Mouse (Mus musculus): ENCODE results near the gene Gm10428.
"Not testable (repeated sequence)": the region's sequence is repeated elsewhere in the genome, so short reads cannot be mapped to it uniquely, and the experiment has no call there.

Gene Gm10428

GRCm38 (mm10) chr11:62752780-62753179, at the start of gene Gm10428:
TSS of gene Gm10428 (plus strand) at chr11:62753100.
- DNase-seq = no peak

GRCm38 (mm10) chr11:62706141-62706540, 46.8 kb upstream of the Gm10428 start:
- no peak for DNase-seq

DNA sequence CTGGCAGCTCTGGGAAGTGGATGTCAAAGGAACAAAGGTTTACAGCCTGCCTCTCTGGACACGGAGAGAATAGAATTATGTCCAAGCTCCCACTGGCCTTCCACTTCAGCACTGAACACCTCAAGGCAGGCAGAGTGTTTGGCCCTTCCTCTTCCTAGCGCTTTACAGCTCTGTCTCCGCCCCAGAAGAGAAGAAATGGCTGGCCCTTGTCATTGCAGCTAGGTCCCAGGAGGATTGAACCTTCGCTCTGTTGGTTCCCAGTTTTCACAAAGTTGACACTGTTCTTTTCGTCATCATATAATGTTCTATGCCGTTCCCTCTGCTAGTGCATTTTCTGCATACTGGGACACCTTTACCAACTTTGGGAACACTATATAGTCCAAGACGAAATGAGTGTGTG, 44.6 kb upstream of the Gm10428 start:
- DNase-seq = no peak

- no peak for DNase-seq
These were observed 42.2 kb upstream of the Gm10428 start for GRCm38 (mm10) chr11:62710657-62711056.

GRCm38 (mm10) chr11:62728276-62728675, 24.6 kb upstream of the Gm10428 start:
- no peak for DNase-seq

DNA sequence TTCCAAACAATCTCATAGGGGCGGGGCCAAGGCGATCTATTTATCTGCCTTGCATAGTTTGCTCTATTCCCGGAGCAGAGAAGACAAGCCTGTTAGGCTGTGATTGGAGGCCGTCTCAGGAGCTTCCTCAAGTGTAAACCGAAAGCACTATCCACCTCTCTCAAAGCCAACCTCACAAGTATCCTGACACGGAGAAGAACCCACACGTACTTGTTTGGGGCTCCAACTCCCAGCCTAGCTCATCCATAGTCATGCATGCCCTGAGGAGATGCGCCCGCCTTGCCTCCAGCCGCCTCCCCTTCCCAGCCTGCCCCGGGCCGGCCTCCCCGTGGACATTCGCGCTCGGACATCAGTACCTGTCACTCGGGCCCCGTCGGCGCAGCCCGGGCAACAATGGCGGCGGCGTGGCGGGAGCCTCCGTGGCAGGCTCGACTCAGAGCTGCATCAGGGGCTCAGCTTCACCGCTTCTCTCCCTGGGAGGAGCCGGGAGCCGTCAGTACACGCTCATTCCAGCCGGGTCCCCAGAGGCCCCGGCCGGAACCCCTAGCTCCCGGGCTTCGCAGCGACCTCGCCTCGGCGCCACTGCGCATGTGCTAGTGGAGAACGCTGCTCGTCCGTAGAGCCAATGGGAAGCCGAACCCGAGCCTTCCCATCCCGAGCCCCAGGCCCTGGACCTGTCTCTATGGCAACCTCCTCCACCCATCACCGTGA, 21.4 kb upstream of the Gm10428 start, which contains the start of gene Zfp287:
Zfp287 (minus strand) TSS at position 595 of the 711 bp plus-strand sequence.
- DNase-seq = peak; percentile 92

DNA sequence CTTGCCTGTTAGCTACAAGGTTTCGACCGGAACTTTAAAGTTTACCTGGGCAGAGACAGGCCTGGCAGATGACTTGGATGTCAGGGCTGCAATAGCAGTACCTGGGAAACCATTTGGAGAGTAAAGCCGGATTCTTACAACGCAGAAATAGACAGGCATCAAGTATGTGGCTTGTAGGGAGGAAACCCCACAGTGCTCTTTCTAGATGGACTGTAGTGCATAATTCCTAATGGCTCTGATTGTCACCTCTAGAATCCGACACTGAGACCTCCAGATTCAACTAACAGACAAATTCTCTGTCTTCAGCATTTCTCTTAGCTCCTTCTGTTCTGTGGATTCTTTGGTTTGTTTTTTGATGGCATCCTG, 20.9 kb upstream of the Gm10428 start:
- DNase-seq = no peak

GRCm38 (mm10) chr11:62732665-62733064, 20.2 kb upstream of the Gm10428 start:
- DNase-seq = no peak

- DNase-seq = no peak
These were observed 11.7 kb upstream of the Gm10428 start for GRCm38 (mm10) chr11:62741186-62741585.

- no peak for DNase-seq
These were observed 10.5 kb upstream of the Gm10428 start for GRCm38 (mm10) chr11:62742261-62742957.

- DNase-seq = peak; percentile 58
These were observed 8.8 kb upstream of the Gm10428 start for GRCm38 (mm10) chr11:62744103-62744502.

- peak; percentile 83 for DNase-seq
These were observed 6.8 kb upstream of the Gm10428 start for GRCm38 (mm10) chr11:62746001-62746533.

- no peak for DNase-seq
These were observed 5.7 kb upstream of the Gm10428 start for GRCm38 (mm10) chr11:62747227-62747626.

DNA sequence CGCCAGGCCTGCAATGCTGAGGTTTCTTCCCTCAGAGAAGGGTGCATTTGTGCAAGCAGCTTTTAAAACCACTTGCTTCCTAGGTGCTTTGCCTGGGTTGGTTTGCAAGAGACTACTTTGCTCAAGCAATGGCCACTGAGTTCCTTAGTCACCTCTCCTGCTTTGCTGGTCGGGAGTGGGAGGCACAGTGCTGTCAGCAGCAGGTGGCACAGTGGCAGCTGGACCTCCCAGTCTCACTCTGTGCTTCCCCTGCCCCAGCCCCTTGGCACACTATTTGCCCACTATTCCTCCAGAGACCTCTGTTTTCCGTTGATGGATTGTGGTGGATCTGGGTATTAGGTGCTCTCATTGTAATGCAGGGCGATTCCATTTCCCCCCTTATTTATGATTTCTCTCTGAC, 4.8 kb upstream of the Gm10428 start:
- no peak for DNase-seq

- DNase-seq = not testable (repeated sequence)
These were observed 3.5 kb upstream of the Gm10428 start for GRCm38 (mm10) chr11:62749445-62749844.

- no peak for DNase-seq
These were observed 709 bp upstream of the Gm10428 start for GRCm38 (mm10) chr11:62752191-62752590.

DNA sequence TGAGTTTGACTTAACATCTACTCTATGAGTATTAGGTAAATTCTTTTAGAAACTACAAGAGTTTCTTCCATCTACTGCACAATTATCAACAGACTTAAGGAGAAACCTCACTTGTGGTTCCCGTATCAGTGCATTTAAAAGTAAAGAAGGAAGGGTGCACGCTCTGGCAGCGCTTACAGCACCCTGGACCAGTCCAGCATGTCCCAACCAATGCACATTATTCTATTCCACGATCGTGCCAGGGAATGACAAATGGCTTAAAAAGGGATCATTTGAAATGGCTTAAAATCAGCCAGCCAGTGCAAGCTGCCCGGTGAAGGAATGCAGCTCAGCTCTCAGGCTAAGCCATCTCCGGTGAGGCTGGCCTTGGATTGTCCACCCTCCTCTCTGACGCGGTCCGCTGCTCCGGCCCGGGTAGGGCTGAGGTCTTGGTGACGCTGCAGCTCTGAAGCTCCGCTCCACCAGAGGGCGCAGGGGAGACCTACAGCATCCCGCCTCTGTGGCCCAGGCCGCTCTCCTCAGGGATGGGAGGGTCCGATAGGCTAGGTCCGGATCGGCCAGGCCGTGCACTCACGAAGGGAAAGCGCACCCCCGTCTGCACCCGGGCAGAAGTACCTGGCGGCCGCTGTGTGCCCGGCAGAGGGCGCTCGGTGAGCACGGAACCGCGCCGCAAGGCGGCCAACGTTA, 3.7 kb downstream of the Gm10428 start:
- peak; percentile 98 for DNase-seq

GRCm38 (mm10) chr11:62757143-62757507, 4.2 kb downstream of the Gm10428 start:
- no peak for DNase-seq

- no peak for DNase-seq
These were observed 5.0 kb downstream of the Gm10428 start for GRCm38 (mm10) chr11:62757906-62758305.

DNA sequence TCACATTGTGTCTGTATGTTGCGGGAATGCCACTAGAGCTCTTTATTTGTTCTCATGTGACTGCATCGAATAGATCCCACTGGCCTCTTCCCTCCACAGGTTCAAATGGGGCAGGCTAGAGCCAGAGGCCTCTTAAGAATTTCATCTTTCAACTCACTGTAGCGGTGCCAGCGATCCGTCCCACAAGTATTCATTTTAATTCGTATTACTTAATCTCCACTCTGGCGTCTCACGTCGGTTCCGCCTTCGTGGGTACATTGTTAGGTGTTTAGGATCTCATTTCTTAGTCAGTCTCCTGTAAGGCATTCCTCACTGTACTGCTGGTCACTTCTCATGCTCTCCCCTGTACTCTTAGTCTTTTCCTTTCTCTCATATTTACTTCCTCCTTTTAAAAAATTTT, 5.6 kb downstream of the Gm10428 start:
- DNase-seq = no peak

DNA sequence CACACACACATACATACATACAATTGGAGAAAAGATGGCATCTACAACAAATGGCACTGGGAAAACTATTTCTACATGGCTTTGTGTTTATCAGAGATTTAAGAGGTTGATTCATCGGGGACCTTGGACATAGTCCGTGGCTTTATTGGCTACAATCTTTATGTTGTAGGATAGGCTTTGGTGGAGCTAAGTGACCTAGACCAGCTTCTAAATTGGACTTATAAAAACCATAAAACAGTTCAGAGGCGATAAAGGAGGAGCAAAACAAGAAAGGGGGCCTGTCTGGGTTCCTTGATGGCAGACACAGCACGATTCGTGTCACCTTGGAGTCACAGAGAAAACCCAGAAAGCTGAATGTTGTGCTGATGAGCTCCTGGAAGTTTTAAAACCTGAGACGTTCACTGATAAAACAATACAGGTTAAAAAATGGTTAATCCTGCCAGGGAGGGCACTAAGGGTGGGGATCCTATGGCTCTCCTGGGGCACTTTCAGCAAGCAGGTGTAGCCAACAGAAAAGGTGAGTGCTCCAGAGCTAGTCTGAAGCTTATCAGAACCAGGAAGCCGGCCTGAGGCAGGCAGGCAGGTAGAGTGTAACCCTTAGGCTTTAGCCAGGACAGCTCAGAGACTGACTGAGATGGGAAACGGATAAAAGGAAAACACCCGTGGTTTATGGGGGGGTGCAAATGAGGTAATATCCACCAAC, 8.0 kb downstream of the Gm10428 start:
- no peak for DNase-seq

GRCm38 (mm10) chr11:62776510-62776909, 23.6 kb downstream of the Gm10428 start:
- DNase-seq = no peak

Measured in cerebellum, adult 11 months (tissue).